Comparison of ENCODE assay signal across 16 mouse cellular contexts in genomic region chr14:34331886-34332285, GRCm38 (mm10). TPM values are rescaled to one million over a fixed set of nuclear protein-coding genes. Genes with fewer than 3 reads are reported as not detected.
DNase-seq lines count a peak whose midpoint lies in the region; ATAC-seq lines count a peak whose summit lies in the region.
"Had no signal": no experiment of that assay in that cellular context is flagged by ENCODE, and none has a peak within 500 bp of the region (broad histone marks: within the 10 kb centered on the region; RNA-seq: fewer than 3 reads in every experiment).

No protein-coding gene starts in this region.

- H3K4me1 ChIP-seq in forebrain, embryonic 14.5 days (ENCODE audit: control insufficient read depth, insufficient read depth, low read length): peaks cover 5% of the 10 kb centered on the region; the same call in 1 of the 2 replicates
- H3K4me1 ChIP-seq in forebrain, embryonic 11.5 days (replicated peaks; ENCODE audit: control insufficient read depth, insufficient read depth, low read length): no peaks in the 10 kb centered on the region
- H3K4me1 ChIP-seq: heart, embryonic 13.5 days; lung, embryonic 15.5 days had no signal

- WGBS in forebrain, embryonic 14.5 days: 35% methylated on average over 3 of the region's 3 CpGs
- WGBS in forebrain, embryonic 11.5 days: 90% methylated on average over 3 of the region's 3 CpGs

- no peak overlapping the region for H3K9ac ChIP-seq in forebrain, embryonic 14.5 days (ENCODE audit: low read length)
- H3K9ac ChIP-seq in forebrain, embryonic 11.5 days (ENCODE audit: low read length): no peak overlapping the region
- H3K9ac ChIP-seq: heart, embryonic 13.5 days; lung, embryonic 15.5 days had no signal

- no peak overlapping the region for H3K4me3 ChIP-seq in forebrain, embryonic 14.5 days (ENCODE audit: low read depth, low read length)
- H3K4me3 ChIP-seq in forebrain, embryonic 11.5 days (ENCODE audit: low read depth, low read length): no peak overlapping the region
- H3K4me3 ChIP-seq: erythroblast, embryonic 14.5 days; heart, embryonic 13.5 days; lung, embryonic 15.5 days had no signal

- H3K4me2 ChIP-seq in forebrain, embryonic 14.5 days (ENCODE audit: low read length): no peak overlapping the region
- H3K4me2 ChIP-seq in forebrain, embryonic 11.5 days (ENCODE audit: low read depth, low read length, severe bottlenecking): no peak overlapping the region
- H3K4me2 ChIP-seq: heart, embryonic 13.5 days; lung, embryonic 15.5 days had no signal

- no peaks in the 10 kb centered on the region for H3K27me3 ChIP-seq in forebrain, embryonic 14.5 days (replicated peaks; ENCODE audit: control insufficient read depth, insufficient read depth, low read length)
- no peaks in the 10 kb centered on the region for H3K27me3 ChIP-seq in forebrain, embryonic 11.5 days (ENCODE audit: control insufficient read depth, insufficient read depth, low read length)
- H3K27me3 ChIP-seq: heart, embryonic 13.5 days; lung, embryonic 15.5 days had no signal

- H3K27ac ChIP-seq in forebrain, embryonic 14.5 days (ENCODE audit: low read depth, low read length): peak overlapping the region; percentile 17; the same call in 1 of the 2 replicates
- H3K27ac ChIP-seq in forebrain, embryonic 11.5 days (ENCODE audit: low read depth, low read length): no peak overlapping the region
- H3K27ac ChIP-seq: heart, embryonic 13.5 days; lung, embryonic 15.5 days had no signal

- peak; percentile 72 for ATAC-seq in forebrain, embryonic 14.5 days
- ATAC-seq in forebrain, embryonic 11.5 days (replicated peaks; ENCODE audit: low FRiP score): no peak

- H3K9me3 ChIP-seq in forebrain, embryonic 14.5 days (replicated peaks; ENCODE audit: control insufficient read depth, low read length): no peaks in the 10 kb centered on the region
- H3K9me3 ChIP-seq in forebrain, embryonic 11.5 days (ENCODE audit: control insufficient read depth, low read length): no peaks in the 10 kb centered on the region
- H3K9me3 ChIP-seq: heart, embryonic 13.5 days; lung, embryonic 15.5 days had no signal

- intact Hi-C loops in heart, postnatal 14 days (cut with DNase I): no loop called here

- peak; percentile 81 for DNase-seq in forebrain, embryonic 14.5 days (ENCODE audit: low spot score)
- DNase-seq in forebrain, embryonic 11.5 days (ENCODE audit: low spot score): no peak
- peak; percentile 52 to 72 for DNase-seq in kidney, postnatal 25 days
- no peak for DNase-seq in kidney, postnatal 14 days
- DNase-seq in right cerebral cortex, postnatal 36 days (ENCODE audit: low spot score in 2 of 2): peak; percentile 33 to 34
- DNase-seq in right cerebral cortex, postnatal 25 days: no peak
- DNase-seq in heart, postnatal 14 days: no peak
- DNase-seq in adrenal gland, postnatal 14 days: no peak
- DNase-seq: adrenal gland, postnatal 36 days; gastrocnemius, postnatal 36 days; thymus, adult 2 months had no signal

- H3K36me3 ChIP-seq in forebrain, embryonic 14.5 days (ENCODE audit: control insufficient read depth, insufficient read depth, low read length): peaks cover 62% of the 10 kb centered on the region
- peaks cover 5% of the 10 kb centered on the region; the same call in 1 of the 2 replicates for H3K36me3 ChIP-seq in forebrain, embryonic 11.5 days (ENCODE audit: control insufficient read depth, insufficient read depth, low read length)

RNA-seq across cellular contexts. Expression of gene Glud1, which starts 21.4 kb away (rescaled TPM):
- 84.0 and 94.1 TPM in 2 replicates for polyA plus RNA-seq in forebrain, embryonic 14.5 days (2014; fragmentation: Nextera tagmentation; extraction: Ambion mirVana)
- polyA plus RNA-seq in forebrain, embryonic 11.5 days (2014; fragmentation: Nextera tagmentation; extraction: Ambion mirVana): 89.4 TPM in 2 replicates
- 100 to 1,000 TPM; 128 to 137 TPM for total RNA-seq in heart, postnatal 14 days (2021)
- 217 and 322 TPM in 2 replicates for total RNA-seq in adrenal gland, postnatal 14 days (2021)

RNA-seq across cellular contexts. Expression of gene Shld2, which starts 21.6 kb away (rescaled TPM):
- polyA plus RNA-seq in forebrain, embryonic 14.5 days (2014; fragmentation: Nextera tagmentation; extraction: Ambion mirVana): 7.0 and 8.6 TPM in 2 replicates
- 9.0 and 10.3 TPM in 2 replicates for polyA plus RNA-seq in forebrain, embryonic 11.5 days (2014; fragmentation: Nextera tagmentation; extraction: Ambion mirVana)
- 1 to 10 TPM; 7.2 to 7.6 TPM for total RNA-seq in heart, postnatal 14 days (2021)
- total RNA-seq in adrenal gland, postnatal 14 days (2021): 12.2 and 13.0 TPM in 2 replicates

RNA-seq across cellular contexts. Expression of gene Fam25c, which starts 23.3 kb away (rescaled TPM):
- not detected in 2 replicates for polyA plus RNA-seq in forebrain, embryonic 14.5 days (2014; fragmentation: Nextera tagmentation; extraction: Ambion mirVana)
- polyA plus RNA-seq in forebrain, embryonic 11.5 days (2014; fragmentation: Nextera tagmentation; extraction: Ambion mirVana): not detected in 2 replicates
- not detected for total RNA-seq in heart, postnatal 14 days (2021)
- 4.0 TPM in 1 of 2 replicates, not detected in the other for total RNA-seq in adrenal gland, postnatal 14 days (2021)
- total RNA-seq: adrenal gland, postnatal 36 days; gastrocnemius, postnatal 36 days; layer of hippocampus, postnatal 10 days; megakaryocyte, adult 5-6 weeks had no signal
- polyA plus RNA-seq: erythroblast, embryonic 14.5 days; heart, embryonic 13.5 days; lung, embryonic 15.5 days had no signal

RNA-seq across cellular contexts. Expression of gene Sncg, which starts 42.7 kb away (rescaled TPM):
- 4.0 and 4.2 TPM in 2 replicates for polyA plus RNA-seq in forebrain, embryonic 14.5 days (2014; fragmentation: Nextera tagmentation; extraction: Ambion mirVana)
- polyA plus RNA-seq in forebrain, embryonic 11.5 days (2014; fragmentation: Nextera tagmentation; extraction: Ambion mirVana): 3.7 and 5.4 TPM in 2 replicates
- 1 to 10 TPM; 5.0 to 5.7 TPM for total RNA-seq in heart, postnatal 14 days (2021)
- 17.4 and 33.4 TPM in 2 replicates for total RNA-seq in adrenal gland, postnatal 14 days (2021)
- total RNA-seq: megakaryocyte, adult 5-6 weeks had no signal
- polyA plus RNA-seq: erythroblast, embryonic 14.5 days had no signal

RNA-seq across cellular contexts. Expression of gene Mmrn2, which starts 43.4 kb away (rescaled TPM):
- polyA plus RNA-seq in forebrain, embryonic 14.5 days (2014; fragmentation: Nextera tagmentation; extraction: Ambion mirVana): 3.5 and 3.6 TPM in 2 replicates
- polyA plus RNA-seq in forebrain, embryonic 11.5 days (2014; fragmentation: Nextera tagmentation; extraction: Ambion mirVana): 7.2 and 7.6 TPM in 2 replicates
- total RNA-seq in heart, postnatal 14 days (2021): 10 to 100 TPM; 39.5 to 43.8 TPM
- 34.2 and 35.1 TPM in 2 replicates for total RNA-seq in adrenal gland, postnatal 14 days (2021)
- total RNA-seq: megakaryocyte, adult 5-6 weeks had no signal
- polyA plus RNA-seq: erythroblast, embryonic 14.5 days had no signal

Comparison
In these comparisons a context has a peak if more than half of its experiments do, and no peak if none do; other contexts are left out.
1. DNase-seq: peak in forebrain, embryonic 14.5 days (single experiment), kidney, postnatal 25 days (2 of 2) and right cerebral cortex, postnatal 36 days (2 of 2); none in forebrain, embryonic 11.5 days (single experiment), kidney, postnatal 14 days (single experiment), right cerebral cortex, postnatal 25 days (single experiment), heart, postnatal 14 days (0 of 2) and adrenal gland, postnatal 14 days (single experiment).